Mouse (Mus musculus): ENCODE measurements around the gene Gfap. TPM values are rescaled to one million over a fixed set of nuclear protein-coding genes. Genes with fewer than 3 reads are reported as not detected.

Gfap gene
- polyA plus RNA-seq, 1 experiment: 0.16 TPM

DNA sequence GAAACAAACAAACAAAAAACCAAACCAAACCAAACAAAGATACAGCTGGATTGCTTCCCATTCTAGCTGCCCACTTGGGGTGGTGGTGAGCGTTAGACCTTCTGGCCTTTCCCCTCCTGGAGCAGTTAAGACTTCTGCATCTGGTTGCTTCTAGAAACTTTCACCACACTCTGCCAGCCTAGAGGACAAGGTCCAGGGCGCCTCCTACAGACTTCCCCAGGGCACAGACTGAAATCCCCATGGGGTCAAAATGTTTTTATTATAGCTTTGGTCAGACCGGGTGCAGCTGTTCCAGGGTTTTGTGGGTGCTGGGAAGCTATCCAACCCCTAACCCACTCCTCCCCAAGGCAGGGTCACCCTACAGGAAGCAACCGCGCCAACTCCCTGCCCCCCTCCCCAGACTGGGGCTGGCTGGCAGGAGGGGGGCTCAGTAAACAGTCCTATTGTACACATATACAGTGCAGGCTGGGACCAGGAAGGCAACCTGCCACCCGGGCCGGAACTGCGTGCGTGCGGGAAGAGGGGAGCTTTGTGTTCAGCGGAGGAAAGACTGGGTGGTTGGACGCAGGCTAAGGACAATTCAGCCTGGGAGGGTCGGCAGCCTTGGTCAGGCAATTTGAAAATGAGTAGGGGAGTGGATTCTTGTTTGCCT, 38.4 kb upstream of the Gfap start:
- peak in 1 of 3 experiments; percentile 12 for TF ChIP-seq MYOD1 (IDR thresholded peaks at IDR 0.05; ENCODE audit: control insufficient read depth in 1 of 3, insufficient read length in 2 of 3, low read depth in 2 of 3)
- no peak for TF ChIP-seq REST (IDR thresholded peaks at IDR 0.05; ENCODE audit: insufficient read depth, insufficient read length)
- Histone ChIP-seq H3K36me3 (ENCODE audit: control insufficient read depth, insufficient read depth) (no peaks in the 10 kb centered on the region), H3K4me3 (no peak overlapping the region), H3K27me3 (ENCODE audit: control insufficient read depth, insufficient read depth, insufficient read length) (peaks cover 11% of the 10 kb centered on the region), H3K79me2 (ENCODE audit: control insufficient read depth, insufficient read depth) (no peaks in the 10 kb centered on the region), H3ac (ENCODE audit: control insufficient read depth, insufficient read length) (no peak overlapping the region), H3K4me2 (ENCODE audit: low read depth) (peak overlapping the region; percentile 1)

DNA sequence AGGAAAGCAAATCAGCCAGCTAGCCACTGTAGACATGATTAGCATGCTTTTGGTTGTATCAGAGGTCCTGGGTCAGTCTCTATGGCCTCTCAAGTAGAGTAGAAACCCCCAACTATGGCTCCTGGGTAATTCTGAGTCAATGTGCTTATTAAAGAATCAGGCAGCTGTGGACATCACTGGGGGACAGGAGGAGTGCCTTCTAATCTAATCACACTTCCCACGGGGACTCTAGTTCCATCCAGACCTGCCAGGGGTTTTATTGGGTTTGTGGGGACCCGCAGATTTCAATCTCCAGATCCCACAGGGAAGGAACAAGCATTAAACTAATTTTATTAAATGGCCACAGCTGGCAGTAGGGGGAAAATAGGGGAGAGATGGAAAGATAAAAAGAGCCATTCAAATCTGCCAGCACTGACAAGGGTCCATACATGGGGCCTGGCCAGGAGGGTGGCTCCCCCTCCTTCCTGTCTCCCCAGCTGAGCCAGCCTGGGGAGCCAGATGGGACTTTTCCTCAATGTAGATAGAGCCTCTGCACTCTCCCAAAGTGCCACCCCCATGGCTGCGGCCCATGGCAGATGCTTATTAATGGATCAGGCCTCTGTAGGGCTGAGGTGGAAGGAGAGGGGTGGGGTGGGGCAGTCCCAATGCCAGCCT, 36.9 kb upstream of the Gfap start:
- H3K4me2 ChIP-seq (ENCODE audit: low read depth): no peak overlapping the region
- TF ChIP-seq SRF (IDR thresholded peaks at IDR 0.05; ENCODE audit: control insufficient read depth, insufficient read length, low read depth) (no peak), TCF3 (IDR thresholded peaks at IDR 0.05; ENCODE audit: insufficient read length, low read depth) (no peak), MYOD1 (IDR thresholded peaks at IDR 0.05; ENCODE audit: control insufficient read depth in 1 of 3, insufficient read length in 2 of 3, low read depth in 2 of 3) (no peak), CEBPB (IDR thresholded peaks at IDR 0.05; ENCODE audit: insufficient read depth, poor library complexity, severe bottlenecking) (no peak), POLR2AphosphoS2 (IDR thresholded peaks at IDR 0.05; ENCODE audit: insufficient read length, low read depth) (no peak), USF1 (IDR thresholded peaks at IDR 0.05; ENCODE audit: low read depth) (no peak), TCF12 (IDR thresholded peaks at IDR 0.05; ENCODE audit: insufficient read depth, poor library complexity, severe bottlenecking) (no peak), MAX (IDR thresholded peaks at IDR 0.05; ENCODE audit: low read depth) (no peak), REST (IDR thresholded peaks at IDR 0.05; ENCODE audit: insufficient read depth, insufficient read length) (no peak), E2F4 (IDR thresholded peaks at IDR 0.05; ENCODE audit: insufficient read depth) (no peak), POLR2A (IDR thresholded peaks at IDR 0.05; ENCODE audit: insufficient read length, low read depth) (no peak), MYOG (IDR thresholded peaks at IDR 0.05; ENCODE audit: control insufficient read depth in 1 of 3, insufficient read depth in 1 of 3, insufficient read length in 2 of 3, low read depth in 2 of 3) (no peak)
- H3K79me2 ChIP-seq (ENCODE audit: control insufficient read depth, insufficient read depth): no peaks in the 10 kb centered on the region
- H3K4me3 ChIP-seq: no peak overlapping the region
- peaks cover 7% of the 10 kb centered on the region for H3K27me3 ChIP-seq (ENCODE audit: control insufficient read depth, insufficient read depth, insufficient read length)
- no peaks in the 10 kb centered on the region for H3K36me3 ChIP-seq (ENCODE audit: control insufficient read depth, insufficient read depth)
- H3ac ChIP-seq (ENCODE audit: control insufficient read depth, insufficient read length): no peak overlapping the region

- Histone ChIP-seq H3K36me3 (ENCODE audit: control insufficient read depth, insufficient read depth) (no peaks in the 10 kb centered on the region), H3K79me2 (ENCODE audit: control insufficient read depth, insufficient read depth) (no peaks in the 10 kb centered on the region), H3ac (ENCODE audit: control insufficient read depth, insufficient read length) (no peak overlapping the region), H3K4me3 (no peak overlapping the region), H3K27me3 (ENCODE audit: control insufficient read depth, insufficient read depth, insufficient read length) (peaks cover 7% of the 10 kb centered on the region), H3K4me2 (ENCODE audit: low read depth) (no peak overlapping the region)
- TF ChIP-seq TCF12 (IDR thresholded peaks at IDR 0.05; ENCODE audit: insufficient read depth, poor library complexity, severe bottlenecking) (no peak), TCF3 (IDR thresholded peaks at IDR 0.05; ENCODE audit: insufficient read length, low read depth) (no peak), MAX (IDR thresholded peaks at IDR 0.05; ENCODE audit: low read depth) (no peak), POLR2A (IDR thresholded peaks at IDR 0.05; ENCODE audit: insufficient read length, low read depth) (no peak), USF1 (IDR thresholded peaks at IDR 0.05; ENCODE audit: low read depth) (no peak), POLR2AphosphoS2 (IDR thresholded peaks at IDR 0.05; ENCODE audit: insufficient read length, low read depth) (no peak), E2F4 (IDR thresholded peaks at IDR 0.05; ENCODE audit: insufficient read depth) (no peak), MYOD1 (IDR thresholded peaks at IDR 0.05; ENCODE audit: control insufficient read depth in 1 of 3, insufficient read length in 2 of 3, low read depth in 2 of 3) (no peak), CEBPB (IDR thresholded peaks at IDR 0.05; ENCODE audit: insufficient read depth, poor library complexity, severe bottlenecking) (no peak), SRF (IDR thresholded peaks at IDR 0.05; ENCODE audit: control insufficient read depth, insufficient read length, low read depth) (no peak), MYOG (IDR thresholded peaks at IDR 0.05; ENCODE audit: control insufficient read depth in 1 of 3, insufficient read depth in 1 of 3, insufficient read length in 2 of 3, low read depth in 2 of 3) (no peak), REST (IDR thresholded peaks at IDR 0.05; ENCODE audit: insufficient read depth, insufficient read length) (no peak)
Observed at GRCm38 (mm10) chr11:102936272-102936671, 35.6 kb upstream of the Gfap start.

- Histone ChIP-seq H3K36me3 (ENCODE audit: control insufficient read depth, insufficient read depth) (no peaks in the 10 kb centered on the region), H3ac (ENCODE audit: control insufficient read depth, insufficient read length) (no peak overlapping the region), H3K27me3 (ENCODE audit: control insufficient read depth, insufficient read depth, insufficient read length) (peaks cover 7% of the 10 kb centered on the region), H3K4me3 (no peak overlapping the region), H3K4me2 (ENCODE audit: low read depth) (no peak overlapping the region), H3K79me2 (ENCODE audit: control insufficient read depth, insufficient read depth) (no peaks in the 10 kb centered on the region)
- TF ChIP-seq TCF3 (IDR thresholded peaks at IDR 0.05; ENCODE audit: insufficient read length, low read depth) (no peak), MAX (IDR thresholded peaks at IDR 0.05; ENCODE audit: low read depth) (no peak), MYOD1 (IDR thresholded peaks at IDR 0.05; ENCODE audit: control insufficient read depth in 1 of 3, insufficient read length in 2 of 3, low read depth in 2 of 3) (no peak), TCF12 (IDR thresholded peaks at IDR 0.05; ENCODE audit: insufficient read depth, poor library complexity, severe bottlenecking) (no peak), MYOG (IDR thresholded peaks at IDR 0.05; ENCODE audit: control insufficient read depth in 1 of 3, insufficient read depth in 1 of 3, insufficient read length in 2 of 3, low read depth in 2 of 3) (no peak), REST (IDR thresholded peaks at IDR 0.05; ENCODE audit: insufficient read depth, insufficient read length) (no peak), POLR2A (IDR thresholded peaks at IDR 0.05; ENCODE audit: insufficient read length, low read depth) (no peak), E2F4 (IDR thresholded peaks at IDR 0.05; ENCODE audit: insufficient read depth) (no peak), SRF (IDR thresholded peaks at IDR 0.05; ENCODE audit: control insufficient read depth, insufficient read length, low read depth) (no peak), USF1 (IDR thresholded peaks at IDR 0.05; ENCODE audit: low read depth) (no peak), POLR2AphosphoS2 (IDR thresholded peaks at IDR 0.05; ENCODE audit: insufficient read length, low read depth) (no peak), CEBPB (IDR thresholded peaks at IDR 0.05; ENCODE audit: insufficient read depth, poor library complexity, severe bottlenecking) (no peak)
Observed at GRCm38 (mm10) chr11:102930672-102931071, 30.0 kb upstream of the Gfap start.

All from myocyte (in vitro differentiated cells).